Comparison of ENCODE assay signal across 9 mouse cellular contexts in the genomic region with DNA sequence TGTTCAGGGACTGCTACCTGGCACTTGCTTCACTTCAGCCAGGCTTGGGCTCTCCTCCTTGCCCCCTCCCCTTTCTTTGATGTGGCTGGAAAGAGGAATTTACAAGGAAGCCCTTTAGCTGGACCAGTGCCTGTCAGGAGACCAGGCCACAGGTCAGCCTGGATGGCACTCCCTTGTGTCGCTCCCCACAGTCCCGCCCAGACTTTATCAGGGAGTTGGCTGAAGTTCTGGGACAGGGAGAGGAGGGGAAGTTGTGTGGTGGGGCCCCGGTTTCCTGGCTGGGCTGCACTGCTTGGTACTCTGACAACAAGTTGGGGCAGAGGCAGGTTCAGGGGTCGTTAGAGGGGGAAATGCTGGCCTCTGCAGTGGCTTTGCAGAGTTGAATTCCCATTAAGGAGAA. TPM values are rescaled to one million over a fixed set of nuclear protein-coding genes. Genes with fewer than 3 reads are reported as not detected.
DNase-seq lines count a peak whose midpoint lies in the region; ATAC-seq lines count a peak whose summit lies in the region.
"Had no signal": no experiment of that assay in that cellular context is flagged by ENCODE, and none has a peak within 500 bp of the region (broad histone marks: within the 10 kb centered on the region; RNA-seq: fewer than 3 reads in every experiment).

No protein-coding gene starts in this region.

- no peak for ATAC-seq in limb, embryonic 12.5 days (ENCODE audit: insufficient number of reproducible peaks, insufficient read depth, low FRiP score, low TSS enrichment, low read depth)
- no peak for ATAC-seq in heart, embryonic 13.5 days (ENCODE audit: extremely low read depth, insufficient number of reproducible peaks, low FRiP score, low TSS enrichment)
- no peak for ATAC-seq in limb, embryonic 15.5 days (ENCODE audit: insufficient number of reproducible peaks, low FRiP score, low TSS enrichment, low read depth)
- peak; percentile 56; the same call in 1 of the 2 replicates for ATAC-seq in stomach, embryonic 15.5 days (ENCODE audit: insufficient read depth, low FRiP score, low read depth)
- ATAC-seq in frontal cortex, adult (ENCODE audit: low TSS enrichment) = no peak

- 0 out of 2 replicates have a peak, but pooled peaks cover 3% of the 10 kb centered on the region for H3K27me3 ChIP-seq in limb, embryonic 12.5 days
- H3K27me3 ChIP-seq in limb, embryonic 10.5 days (ENCODE audit: low read depth, poor library complexity, severe bottlenecking) = no peaks in the 10 kb centered on the region; the same call in 1 of the 2 replicates
- peaks cover 15% of the 10 kb centered on the region for H3K27me3 ChIP-seq in heart, embryonic 13.5 days (replicated peaks)
- H3K27me3 ChIP-seq in limb, embryonic 15.5 days = no peaks in the 10 kb centered on the region
- no peaks in the 10 kb centered on the region for H3K27me3 ChIP-seq in stomach, embryonic 15.5 days (replicated peaks)

- H3K9me3 ChIP-seq in limb, embryonic 12.5 days = no peaks in the 10 kb centered on the region
- no peaks in the 10 kb centered on the region for H3K9me3 ChIP-seq in limb, embryonic 10.5 days (replicated peaks)
- H3K9me3 ChIP-seq in heart, embryonic 13.5 days = no peaks in the 10 kb centered on the region
- H3K9me3 ChIP-seq in limb, embryonic 15.5 days = no peaks in the 10 kb centered on the region
- no peaks in the 10 kb centered on the region for H3K9me3 ChIP-seq in stomach, embryonic 15.5 days

- H3K4me3 ChIP-seq in limb, embryonic 12.5 days (replicated peaks) = no peak overlapping the region
- no peak overlapping the region for H3K4me3 ChIP-seq in limb, embryonic 10.5 days
- no peak overlapping the region for H3K4me3 ChIP-seq in heart, embryonic 13.5 days
- H3K4me3 ChIP-seq in limb, embryonic 15.5 days = no peak overlapping the region
- H3K4me3 ChIP-seq in stomach, embryonic 15.5 days (replicated peaks) = no peak overlapping the region

- 0 out of 2 replicates have a peak overlapping the region, but pooled peaks have one; percentile 14 for H3K9ac ChIP-seq in limb, embryonic 12.5 days (replicated peaks)
- peak overlapping the region; percentile 4; the same call in 1 of the 2 replicates for H3K9ac ChIP-seq in heart, embryonic 13.5 days
- no peak overlapping the region for H3K9ac ChIP-seq in limb, embryonic 15.5 days
- no peak overlapping the region for H3K9ac ChIP-seq in stomach, embryonic 15.5 days

- H3K36me3 ChIP-seq in limb, embryonic 12.5 days = no peaks in the 10 kb centered on the region
- H3K36me3 ChIP-seq in limb, embryonic 10.5 days = no peaks in the 10 kb centered on the region
- H3K36me3 ChIP-seq in heart, embryonic 13.5 days = 0 out of 2 replicates have a peak, but pooled peaks cover 3% of the 10 kb centered on the region
- H3K36me3 ChIP-seq in limb, embryonic 15.5 days = no peaks in the 10 kb centered on the region
- no peaks in the 10 kb centered on the region for H3K36me3 ChIP-seq in stomach, embryonic 15.5 days

- 8% methylated on average over 4 of the region's 4 CpGs for WGBS in limb, embryonic 12.5 days
- 8% methylated on average over 4 of the region's 4 CpGs for WGBS in limb, embryonic 10.5 days
- WGBS in heart, embryonic 13.5 days = 3% methylated on average over 4 of the region's 4 CpGs
- WGBS in limb, embryonic 15.5 days = 3% methylated on average over 4 of the region's 4 CpGs
- 9% methylated on average over 4 of the region's 4 CpGs for WGBS in stomach, embryonic 15.5 days

- no peak overlapping the region for H3K4me2 ChIP-seq in limb, embryonic 12.5 days
- peak overlapping the region; percentile 33 for H3K4me2 ChIP-seq in heart, embryonic 13.5 days
- no peak overlapping the region for H3K4me2 ChIP-seq in limb, embryonic 15.5 days
- H3K4me2 ChIP-seq in stomach, embryonic 15.5 days = no peak overlapping the region

- H3K4me1 ChIP-seq in limb, embryonic 12.5 days (replicated peaks) = peaks cover 41% of the 10 kb centered on the region
- H3K4me1 ChIP-seq in limb, embryonic 10.5 days = peaks cover 43% of the 10 kb centered on the region
- peaks cover 54% of the 10 kb centered on the region for H3K4me1 ChIP-seq in heart, embryonic 13.5 days
- H3K4me1 ChIP-seq in limb, embryonic 15.5 days = peaks cover 23% of the 10 kb centered on the region
- H3K4me1 ChIP-seq in stomach, embryonic 15.5 days = peaks cover 14% of the 10 kb centered on the region; the same call in 1 of the 2 replicates

- DNase-seq in limb, embryonic 10.5 days (ENCODE audit: low spot score) = no peak
- DNase-seq in ovary, postnatal 36 days (ENCODE audit: low spot score) = no peak
- no peak for DNase-seq in spleen, adult 18-20 months
- DNase-seq: thymus, postnatal 14 days had no signal

- H3K27ac ChIP-seq in limb, embryonic 12.5 days = no peak overlapping the region
- no peak overlapping the region for H3K27ac ChIP-seq in limb, embryonic 10.5 days
- H3K27ac ChIP-seq in heart, embryonic 13.5 days (replicated peaks) = peak overlapping the region; percentile 30
- H3K27ac ChIP-seq in limb, embryonic 15.5 days = peak overlapping the region; percentile 50; the same call in 1 of the 2 replicates
- peak overlapping the region; percentile 74 for H3K27ac ChIP-seq in stomach, embryonic 15.5 days

RNA-seq across cellular contexts. Expression of gene Mmp28, which starts 8.3 kb away (rescaled TPM):
- polyA plus RNA-seq in limb, embryonic 12.5 days (2016; fragmentation: Nextera tagmentation; extraction: Ambion mirVana) = 4.2 and 4.5 TPM in 2 replicates
- polyA plus RNA-seq in limb, embryonic 10.5 days (2016; fragmentation: Nextera tagmentation; extraction: Ambion mirVana) = 0.75 and 2.3 TPM in 2 replicates
- polyA plus RNA-seq in heart, embryonic 13.5 days (2015; fragmentation: Nextera tagmentation; extraction: Ambion mirVana) = 2.5 and 2.7 TPM in 2 replicates
- 2.7 and 3.4 TPM in 2 replicates for polyA plus RNA-seq in limb, embryonic 15.5 days (2015; fragmentation: Nextera tagmentation; extraction: Ambion mirVana)
- polyA plus RNA-seq in stomach, embryonic 15.5 days (2015; fragmentation: Nextera tagmentation; extraction: Ambion mirVana) = 2.4 and 3.1 TPM in 2 replicates

RNA-seq across cellular contexts. Expression of gene 1700020L24Rik, which starts 17.1 kb away (rescaled TPM):
- 0.44 TPM in 1 of 2 replicates, not detected in the other for polyA plus RNA-seq in limb, embryonic 12.5 days (2016; fragmentation: Nextera tagmentation; extraction: Ambion mirVana)
- polyA plus RNA-seq in limb, embryonic 10.5 days (2016; fragmentation: Nextera tagmentation; extraction: Ambion mirVana) = 0.31 TPM in 1 of 2 replicates, not detected in the other
- 1.4 and 2.1 TPM in 2 replicates for polyA plus RNA-seq in heart, embryonic 13.5 days (2015; fragmentation: Nextera tagmentation; extraction: Ambion mirVana)
- polyA plus RNA-seq in limb, embryonic 15.5 days (2015; fragmentation: Nextera tagmentation; extraction: Ambion mirVana) = 0.35 and 0.64 TPM in 2 replicates
- polyA plus RNA-seq in stomach, embryonic 15.5 days (2015; fragmentation: Nextera tagmentation; extraction: Ambion mirVana) = 0.72 and 1.1 TPM in 2 replicates

RNA-seq across cellular contexts. Expression of gene Taf15, which starts 18.3 kb away (rescaled TPM):
- 12.0 and 18.6 TPM in 2 replicates for polyA plus RNA-seq in limb, embryonic 12.5 days (2016; fragmentation: Nextera tagmentation; extraction: Ambion mirVana)
- polyA plus RNA-seq in limb, embryonic 10.5 days (2016; fragmentation: Nextera tagmentation; extraction: Ambion mirVana) = 11.3 and 11.9 TPM in 2 replicates
- polyA plus RNA-seq in heart, embryonic 13.5 days (2015; fragmentation: Nextera tagmentation; extraction: Ambion mirVana) = 9.7 and 10.5 TPM in 2 replicates
- 10.5 and 12.1 TPM in 2 replicates for polyA plus RNA-seq in limb, embryonic 15.5 days (2015; fragmentation: Nextera tagmentation; extraction: Ambion mirVana)
- polyA plus RNA-seq in stomach, embryonic 15.5 days (2015; fragmentation: Nextera tagmentation; extraction: Ambion mirVana) = 13.4 and 14.9 TPM in 2 replicates

RNA-seq across cellular contexts. Expression of gene Gas2l2, which starts 25.3 kb away (rescaled TPM):
- polyA plus RNA-seq in limb, embryonic 12.5 days (2016; fragmentation: Nextera tagmentation; extraction: Ambion mirVana) = not detected in 2 replicates
- polyA plus RNA-seq in limb, embryonic 10.5 days (2016; fragmentation: Nextera tagmentation; extraction: Ambion mirVana) = not detected in 2 replicates
- polyA plus RNA-seq in heart, embryonic 13.5 days (2015; fragmentation: Nextera tagmentation; extraction: Ambion mirVana) = 0.11 TPM in 1 of 2 replicates, not detected in the other
- 0.05 TPM in 1 of 2 replicates, not detected in the other for polyA plus RNA-seq in limb, embryonic 15.5 days (2015; fragmentation: Nextera tagmentation; extraction: Ambion mirVana)
- polyA plus RNA-seq in stomach, embryonic 15.5 days (2015; fragmentation: Nextera tagmentation; extraction: Ambion mirVana) = 0.08 TPM in 1 of 2 replicates, not detected in the other

RNA-seq across cellular contexts. Expression of gene Rasl10b, which starts 45.6 kb away (rescaled TPM):
- polyA plus RNA-seq in limb, embryonic 12.5 days (2016; fragmentation: Nextera tagmentation; extraction: Ambion mirVana) = 3.4 and 3.6 TPM in 2 replicates
- polyA plus RNA-seq in limb, embryonic 10.5 days (2016; fragmentation: Nextera tagmentation; extraction: Ambion mirVana) = 1.5 and 1.6 TPM in 2 replicates
- 7.2 and 7.3 TPM in 2 replicates for polyA plus RNA-seq in heart, embryonic 13.5 days (2015; fragmentation: Nextera tagmentation; extraction: Ambion mirVana)
- 2.3 and 2.8 TPM in 2 replicates for polyA plus RNA-seq in limb, embryonic 15.5 days (2015; fragmentation: Nextera tagmentation; extraction: Ambion mirVana)
- polyA plus RNA-seq in stomach, embryonic 15.5 days (2015; fragmentation: Nextera tagmentation; extraction: Ambion mirVana) = 2.4 and 2.7 TPM in 2 replicates

Comparison
In these comparisons a context has a peak if more than half of its experiments do, and no peak if none do; other contexts are left out.
1. H3K27ac ChIP-seq: peak in heart, embryonic 13.5 days (single experiment), limb, embryonic 15.5 days (single experiment) and stomach, embryonic 15.5 days (single experiment); none in limb, embryonic 12.5 days (single experiment) and limb, embryonic 10.5 days (single experiment).
2. H3K9ac ChIP-seq: peak in limb, embryonic 12.5 days (single experiment) and heart, embryonic 13.5 days (single experiment); none in limb, embryonic 15.5 days (single experiment) and stomach, embryonic 15.5 days (single experiment).